Mouse (Mus musculus) effector memory CD4-positive, alpha-beta T cell, adult 5 months (primary cell): ENCODE results near the gene Ubald2. TPM values are rescaled to one million over a fixed set of nuclear protein-coding genes. Genes with fewer than 3 reads are reported as not detected.

Experiments
- polyA plus RNA-seq: library from polyadenylated mRNA; unstranded; fragments of 100-300 nt; shearing (Covaris generic); gene quantifications from one replicate; pipeline ENCODE4 v1.2.1, GENCODE M21; 2017

Gene Ubald2
- polyA plus RNA-seq = 963 TPM

DNA sequence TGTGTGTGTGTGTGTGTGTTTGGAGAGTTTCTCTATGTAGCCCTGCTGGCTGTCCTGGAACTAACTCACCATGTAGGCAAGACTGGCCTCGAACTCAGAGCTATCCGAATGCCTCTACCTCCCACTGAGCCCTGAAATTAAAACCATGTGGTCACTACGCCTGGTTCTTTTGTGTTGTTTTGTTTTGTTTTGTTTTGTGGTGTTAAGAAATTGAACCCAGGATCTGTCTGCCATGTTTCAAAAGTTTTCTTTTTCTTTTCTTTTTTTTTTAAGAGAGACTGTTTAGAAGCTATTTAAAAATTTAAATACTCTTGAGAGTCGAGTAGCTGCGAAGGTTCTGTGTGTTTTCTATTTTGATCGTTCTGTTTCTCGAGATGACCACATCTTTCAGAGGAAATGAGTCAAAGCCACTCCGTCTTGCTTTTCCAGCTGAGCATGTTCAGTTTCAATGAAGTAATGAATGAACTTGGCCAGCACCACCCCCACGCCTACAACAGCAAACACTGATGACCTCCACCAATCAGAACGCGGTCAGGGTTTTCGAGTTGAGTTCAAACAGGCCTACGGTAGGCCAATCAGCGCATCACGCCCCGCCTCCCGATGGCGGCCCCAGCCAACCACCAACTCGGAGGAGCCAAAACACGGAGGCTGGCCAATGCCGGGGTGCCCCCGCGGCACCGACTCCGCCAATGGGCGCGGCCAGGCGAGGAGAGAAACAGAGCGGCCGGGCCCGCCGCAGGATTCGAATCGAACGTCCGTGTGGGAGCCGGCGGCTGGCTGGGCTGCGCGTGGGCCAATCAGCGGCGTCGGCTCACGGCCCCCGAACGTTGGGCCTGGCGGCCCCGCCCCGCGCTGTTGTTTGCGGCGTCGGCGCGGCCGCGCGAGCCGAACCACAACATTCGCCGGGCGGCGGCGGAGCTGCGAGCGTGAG, at the start of gene Ubald2:
Ubald2 (plus strand) TSS at position 739 of the 931 bp plus-strand sequence.

DNA sequence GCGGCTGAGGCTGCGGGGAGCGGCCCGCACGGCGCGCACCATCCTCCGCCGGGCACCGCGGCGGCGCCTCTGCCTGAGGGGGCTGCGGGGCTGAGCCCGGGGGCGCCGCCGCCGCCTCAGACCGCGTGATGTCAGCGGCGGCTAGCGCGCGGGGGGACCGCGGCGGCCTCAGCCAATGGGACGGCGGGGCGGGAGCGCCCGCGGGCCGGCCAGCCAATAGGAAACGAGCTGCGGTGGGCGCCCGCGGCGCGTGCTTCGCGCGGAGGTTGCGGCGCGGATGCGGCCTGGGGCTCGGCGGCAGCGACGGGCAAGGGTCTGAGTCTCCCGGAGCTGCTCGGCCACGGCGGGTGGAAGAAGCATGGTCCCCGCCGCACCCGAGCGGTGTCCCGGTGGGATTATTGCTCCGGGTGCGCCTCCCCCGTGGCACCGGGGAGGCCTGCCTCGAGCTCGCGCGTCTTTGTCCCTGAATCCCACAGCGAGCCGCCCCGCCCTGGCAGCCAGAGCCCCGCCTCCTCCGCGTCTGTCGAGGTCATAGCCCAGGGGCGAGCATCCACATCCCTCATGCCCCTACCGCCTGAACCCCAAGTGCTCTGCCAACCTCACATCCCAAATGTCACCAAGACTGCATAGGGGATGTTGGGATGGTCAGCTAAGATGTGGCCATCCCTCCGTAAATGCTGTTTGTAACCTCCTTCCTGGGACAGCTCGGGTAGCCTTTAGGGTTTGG, 20.8 kb upstream of the Ubald2 start, which contains the start of gene Rnf157:
Rnf157 (minus strand) TSS at position 129 of the 727 bp plus-strand sequence.

DNA sequence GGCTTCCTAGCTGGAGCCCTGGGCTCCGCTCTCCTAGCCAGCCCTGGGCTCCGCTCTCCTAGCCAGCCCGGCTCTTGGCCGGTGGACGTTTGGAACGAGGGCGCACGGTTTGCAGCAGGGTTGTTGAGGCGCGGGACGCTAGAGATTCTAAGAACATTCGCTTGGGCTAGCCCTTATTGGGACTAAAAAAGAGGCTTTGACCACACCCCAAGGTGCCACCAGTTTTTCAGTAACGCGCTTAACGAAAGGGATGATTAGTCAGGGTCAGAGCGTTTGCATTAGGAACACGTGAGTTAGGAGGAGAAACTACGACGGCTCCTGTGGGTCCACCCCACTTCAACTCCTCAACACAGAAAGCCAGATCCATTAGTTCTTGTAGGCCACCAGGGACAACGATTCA, 32.2 kb downstream of the Ubald2 start, which contains the start of gene Qrich2:
Qrich2 (minus strand) TSS at position 101 of the 400 bp plus-strand sequence.

Other genes with a start within 250 kb of the Ubald2 start
- gene Ten1, start 235.2 kb upstream of the Ubald2 start, polyA plus RNA-seq = 27.9 TPM
- 20.6 TPM for gene Acox1, start 235.0 kb upstream of the Ubald2 start, polyA plus RNA-seq
- gene Evpl, start 196.0 kb upstream of the Ubald2 start, polyA plus RNA-seq = 0.10 TPM
- gene Srp68, start 159.9 kb upstream of the Ubald2 start, polyA plus RNA-seq = 60.8 TPM
- gene Galr2, start 153.2 kb upstream of the Ubald2 start, polyA plus RNA-seq = not detected
- 46.4 TPM for gene Exoc7, start 126.9 kb upstream of the Ubald2 start, polyA plus RNA-seq
- gene Foxj1, start 98.7 kb upstream of the Ubald2 start, polyA plus RNA-seq = 0.24 TPM
- gene Rnf157, start 21.1 kb upstream of the Ubald2 start, polyA plus RNA-seq = 98.2 TPM
- gene Qrich2, start 32.1 kb downstream of the Ubald2 start, polyA plus RNA-seq = not detected
- 118 TPM for gene Prpsap1, start 60.1 kb downstream of the Ubald2 start, polyA plus RNA-seq
- 0.31 TPM for gene Sphk1, start 96.8 kb downstream of the Ubald2 start, polyA plus RNA-seq
- 16.2 TPM for gene Ube2o, start 147.4 kb downstream of the Ubald2 start, polyA plus RNA-seq
- not detected for gene Aanat, start 152.3 kb downstream of the Ubald2 start, polyA plus RNA-seq
- gene Rhbdf2, start 192.9 kb downstream of the Ubald2 start, polyA plus RNA-seq = 19.5 TPM
- not detected for gene Prcd, start 219.4 kb downstream of the Ubald2 start, polyA plus RNA-seq
- not detected for gene Cygb, start 220.2 kb downstream of the Ubald2 start, polyA plus RNA-seq